Mouse (Mus musculus) megakaryocyte, embryonic 14.5 days (primary cell): ENCODE measurements around the gene Ufsp1. TPM values are rescaled to one million over a fixed set of nuclear protein-coding genes. Genes with fewer than 3 reads are reported as not detected.

ENCODE experiments used
- H3K27me3 ChIP-seq: replicated peaks from 2 replicates; pipeline ENCODE3; 2012; ENCODE audit warnings: inconsistent platforms
- H3K36me3 ChIP-seq: replicated peaks from 2 replicates; pipeline ENCODE3; 2012; ENCODE audit warnings: low read length, inconsistent platforms, mixed read lengths
- H3K4me1 ChIP-seq: 2 replicates; pipeline ENCODE4 v1.6.1; 2012; ENCODE audit warnings: inconsistent platforms
- H3K4me3 ChIP-seq: replicated peaks from 2 replicates; pipeline ENCODE3; 2012; ENCODE audit warnings: moderate library complexity, mild to moderate bottlenecking, inconsistent platforms
- H3K9me3 ChIP-seq: 2 replicates; pipeline ENCODE4 v1.6.1; 2012; ENCODE audit warnings: inconsistent platforms
- FLI1 ChIP-seq: IDR thresholded peaks from 2 replicates; pipeline ENCODE4 v1.6.1; 2012; ENCODE audit warnings: low read length, inconsistent platforms, mixed read lengths
- GATA1 ChIP-seq: IDR thresholded peaks from 3 replicates; pipeline ENCODE4 v1.6.1; 2012; ENCODE audit warnings: mixed read lengths, low read length, inconsistent platforms, borderline replicate concordance
- polyA plus RNA-seq: library from polyadenylated mRNA; stranded (reverse); fragments of >175 nt; gene quantifications from 2 replicates; pipeline ENCODE4 v1.2.3, GENCODE M21; 2012; ENCODE audit warnings: low replicate concordance; ENCODE audit not compliant: insufficient read depth

The Ufsp1 gene
- polyA plus RNA-seq, 1 experiment, result 278 TPM

DNA sequence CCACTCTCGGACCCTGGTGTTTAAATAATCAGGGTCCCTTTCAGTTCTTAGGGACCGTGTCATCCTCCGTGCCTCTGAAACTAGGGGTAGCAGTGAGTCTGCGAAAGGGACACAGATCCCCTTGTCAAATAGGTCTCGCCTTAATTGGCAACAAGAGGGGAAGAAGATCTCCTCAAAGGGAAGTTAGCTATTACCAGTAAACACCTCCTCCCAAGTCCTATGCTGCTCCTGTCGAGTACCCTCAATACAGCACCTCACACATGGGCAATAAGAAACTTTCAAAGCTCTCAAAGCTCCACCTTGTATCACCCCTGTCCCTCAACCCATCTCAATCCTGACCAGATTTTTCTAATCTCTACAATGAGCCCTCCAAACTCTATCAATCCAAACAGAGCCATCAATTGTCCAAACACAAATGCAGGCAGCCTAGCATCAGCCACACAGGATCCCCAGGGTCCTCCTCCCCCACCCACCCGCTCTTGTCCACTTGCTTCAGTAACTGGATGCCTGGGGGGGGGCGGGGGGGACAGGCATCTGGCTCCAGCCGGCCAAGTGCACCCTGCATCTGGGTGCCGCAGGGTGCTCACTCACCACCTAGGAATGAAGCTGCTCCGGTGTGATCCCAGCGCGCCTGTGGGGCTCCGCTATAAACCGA is 38.6 kb downstream of the Ufsp1 start:
- peaks cover 19% of the 10 kb centered on the region for H3K27me3 ChIP-seq
- peak overlapping the region; percentile 97 for H3K4me3 ChIP-seq
- no peak for TF ChIP-seq FLI1
- no peak for TF ChIP-seq GATA1
- no peaks in the 10 kb centered on the region for H3K9me3 ChIP-seq
- H3K36me3 ChIP-seq, result peaks cover 16% of the 10 kb centered on the region
- peaks cover 57% of the 10 kb centered on the region for H3K4me1 ChIP-seq

GRCm38 (mm10) chr5:137333512-137334174 is 39.2 kb downstream of the Ufsp1 start, which contains the start of gene Slc12a9:
Gene Slc12a9 (minus strand): TSS chr5:137333597.
- Histone ChIP-seq H3K4me1 (peaks cover 64% of the 10 kb centered on the region), H3K27me3 (peaks cover 19% of the 10 kb centered on the region)

GRCm38 (mm10) chr5:137334317-137334716 is 39.9 kb downstream of the Ufsp1 start:
- Histone ChIP-seq H3K36me3 (peaks cover 8% of the 10 kb centered on the region), H3K27me3 (peaks cover 23% of the 10 kb centered on the region), H3K4me3 (peak overlapping the region; percentile 28), H3K4me1 (peaks cover 70% of the 10 kb centered on the region), H3K9me3 (no peaks in the 10 kb centered on the region)
- no peak for TF ChIP-seq FLI1
- no peak for TF ChIP-seq GATA1

More at GRCm38 (mm10) chr5:137333512-137334174, 39.2 kb downstream of the Ufsp1 start, which contains the start of gene Slc12a9:
- no peaks in the 10 kb centered on the region for H3K9me3 ChIP-seq
- TF ChIP-seq FLI1 (no peak), GATA1 (no peak)
- H3K36me3 ChIP-seq, result peaks cover 9% of the 10 kb centered on the region
- H3K4me3 ChIP-seq, result peak within 1 kb of the TSS; percentile 97

- Histone ChIP-seq H3K36me3 (peaks cover 8% of the 10 kb centered on the region), H3K9me3 (no peaks in the 10 kb centered on the region), H3K4me3 (no peak overlapping the region), H3K27me3 (peaks cover 30% of the 10 kb centered on the region), H3K4me1 (peaks cover 69% of the 10 kb centered on the region)
- TF ChIP-seq FLI1, result no peak
- no peak for TF ChIP-seq GATA1
Measured at GRCm38 (mm10) chr5:137335066-137335465, 40.6 kb downstream of the Ufsp1 start.

- H3K4me1 ChIP-seq, result peaks cover 58% of the 10 kb centered on the region
- H3K36me3 ChIP-seq, result no peaks in the 10 kb centered on the region
- H3K4me3 ChIP-seq, result no peak overlapping the region
- H3K9me3 ChIP-seq, result no peaks in the 10 kb centered on the region
- peaks cover 36% of the 10 kb centered on the region for H3K27me3 ChIP-seq
- no peak for TF ChIP-seq FLI1
- no peak for TF ChIP-seq GATA1
Measured at GRCm38 (mm10) chr5:137337190-137337589, 42.8 kb downstream of the Ufsp1 start.

- H3K27me3 ChIP-seq, result peaks cover 38% of the 10 kb centered on the region
- TF ChIP-seq FLI1, result no peak
- TF ChIP-seq GATA1, result no peak
- no peaks in the 10 kb centered on the region for H3K36me3 ChIP-seq
- H3K9me3 ChIP-seq, result peaks cover under 1% of the 10 kb centered on the region; the same call in 1 of the 2 replicates
- peak overlapping the region; percentile 93 for H3K4me3 ChIP-seq
- peaks cover 47% of the 10 kb centered on the region for H3K4me1 ChIP-seq
Measured at GRCm38 (mm10) chr5:137338256-137338655, 43.8 kb downstream of the Ufsp1 start.

GRCm38 (mm10) chr5:137338663-137339289 is 44.3 kb downstream of the Ufsp1 start:
- TF ChIP-seq GATA1, result no peak
- TF ChIP-seq FLI1, result no peak
- Histone ChIP-seq H3K4me1 (peaks cover 42% of the 10 kb centered on the region), H3K4me3 (peak overlapping the region; percentile 93), H3K9me3 (peaks cover 5% of the 10 kb centered on the region), H3K27me3 (peaks cover 38% of the 10 kb centered on the region), H3K36me3 (no peaks in the 10 kb centered on the region)

DNA sequence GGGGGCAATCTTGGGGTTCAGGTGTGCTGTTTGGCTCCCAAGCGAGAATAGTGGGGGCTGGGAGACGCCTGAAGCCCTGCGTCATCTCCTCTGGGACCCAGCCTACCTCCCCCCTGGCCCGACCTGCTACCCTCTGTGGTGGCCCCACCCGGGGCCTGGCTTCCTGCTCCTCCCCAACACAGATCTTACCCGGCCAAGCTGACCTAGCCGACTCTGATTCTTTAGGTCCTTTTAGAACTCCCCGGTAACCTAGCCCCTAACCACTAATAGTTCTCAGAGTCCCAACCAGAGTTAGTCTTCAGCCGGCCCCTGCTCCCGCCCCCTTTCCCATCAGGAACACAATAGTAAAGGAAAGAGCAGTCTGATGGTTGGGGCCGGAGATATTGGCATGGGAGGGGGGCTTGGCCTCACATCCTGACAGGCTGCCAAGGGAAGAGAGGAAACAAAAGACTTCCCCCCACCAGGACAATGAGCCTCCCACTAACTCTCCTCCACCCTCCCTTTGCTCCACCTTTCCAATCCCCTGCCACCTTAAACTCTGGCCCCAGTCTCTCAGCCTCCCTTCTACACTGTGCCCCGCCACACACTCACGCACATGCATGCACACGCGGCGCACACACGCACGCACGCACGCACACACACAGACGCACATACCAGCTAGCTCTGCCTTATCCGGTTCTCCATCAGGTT is 45.0 kb downstream of the Ufsp1 start:
- Histone ChIP-seq H3K27me3 (peaks cover 42% of the 10 kb centered on the region), H3K9me3 (peaks cover 12% of the 10 kb centered on the region), H3K36me3 (no peaks in the 10 kb centered on the region), H3K4me1 (peaks cover 36% of the 10 kb centered on the region), H3K4me3 (no peak overlapping the region)
- TF ChIP-seq GATA1, result no peak
- no peak for TF ChIP-seq FLI1

GRCm38 (mm10) chr5:137340222-137340621 is 45.8 kb downstream of the Ufsp1 start:
- TF ChIP-seq GATA1 (no peak), FLI1 (no peak)

More at GRCm38 (mm10) chr5:137340222-137340621, 45.8 kb downstream of the Ufsp1 start:
- H3K27me3 ChIP-seq, result peaks cover 43% of the 10 kb centered on the region
- no peak overlapping the region for H3K4me3 ChIP-seq
- peaks cover 29% of the 10 kb centered on the region for H3K4me1 ChIP-seq
- H3K36me3 ChIP-seq, result no peaks in the 10 kb centered on the region
- H3K9me3 ChIP-seq, result peaks cover 16% of the 10 kb centered on the region
